Mouse (Mus musculus) myocyte (in vitro differentiated cells): ENCODE measurements at regions not wholly inside any gene's neighbourhood (a gene's known extent, or its start where the extent isn't known, plus 50 kb on each side); places are given as distances from the start of the nearest gene placed in this dataset.

Experiments used
- H3K27me3 ChIP-seq: one replicate; pipeline ENCODE4 v1.6.1; 2011; ENCODE audit not compliant: control insufficient read depth, insufficient read depth, insufficient read length
- H3K36me3 ChIP-seq: one replicate; pipeline ENCODE4 v1.6.1; 2011; ENCODE audit not compliant: control insufficient read depth, insufficient read depth
- H3K4me2 ChIP-seq: one replicate; pipeline ENCODE4 v1.6.1; 2011; ENCODE audit warnings: low read depth, control low read depth
- H3K4me3 ChIP-seq: one replicate; pipeline ENCODE4 v1.5.1; 2011; ENCODE audit warnings: mild to moderate bottlenecking, control low read depth, moderate library complexity
- H3K79me2 ChIP-seq: one replicate; pipeline ENCODE4 v1.6.1; 2011; ENCODE audit not compliant: control insufficient read depth, insufficient read depth
- H3ac ChIP-seq: one replicate; pipeline ENCODE4 v1.6.1; 2011; ENCODE audit not compliant: control insufficient read depth, insufficient read length
- CEBPB ChIP-seq: IDR thresholded peaks from 2 replicates; pipeline ENCODE4 v1.6.1; 2011; ENCODE audit warnings: mild to moderate bottlenecking, moderate library complexity; ENCODE audit not compliant: poor library complexity, insufficient read depth, severe bottlenecking
- E2F4 ChIP-seq: IDR thresholded peaks from one replicate; pipeline ENCODE4 v1.6.1; 2011; ENCODE audit warnings: mild to moderate bottlenecking, control low read depth, moderate library complexity; ENCODE audit not compliant: insufficient read depth
- MAX ChIP-seq: IDR thresholded peaks from one replicate; pipeline ENCODE4 v1.6.1; 2011; ENCODE audit warnings: low read depth, mild to moderate bottlenecking, control low read depth
- MYOD1 ChIP-seq, 3 experiments: IDR thresholded peaks; one replicate each; pipeline ENCODE4 v1.6.1; 2011; ENCODE audit warnings: control low read depth in 2 of 3, low read depth in 2 of 3, mild to moderate bottlenecking in 2 of 3, moderate library complexity in 1 of 3; ENCODE audit not compliant: insufficient read length in 2 of 3, control insufficient read depth in 1 of 3
- MYOG ChIP-seq, 3 experiments: IDR thresholded peaks; one replicate each; pipeline ENCODE4 v1.6.1; 2011; ENCODE audit warnings: control low read depth in 2 of 3, low read depth in 2 of 3, mild to moderate bottlenecking in 2 of 3; ENCODE audit not compliant: insufficient read length in 2 of 3, control insufficient read depth in 1 of 3, insufficient read depth in 1 of 3
- POLR2A ChIP-seq: IDR thresholded peaks from one replicate; pipeline ENCODE4 v1.6.1; 2011; ENCODE audit warnings: low read depth, mild to moderate bottlenecking, control low read depth, moderate library complexity; ENCODE audit not compliant: insufficient read length
- POLR2AphosphoS2 ChIP-seq: IDR thresholded peaks from one replicate; pipeline ENCODE4 v1.6.1; 2011; ENCODE audit warnings: low read depth, control low read depth; ENCODE audit not compliant: insufficient read length
- REST ChIP-seq: IDR thresholded peaks from one replicate; pipeline ENCODE4 v1.6.1; 2011; ENCODE audit warnings: mild to moderate bottlenecking, control low read depth, moderate library complexity; ENCODE audit not compliant: insufficient read depth, insufficient read length
- SRF ChIP-seq: IDR thresholded peaks from one replicate; pipeline ENCODE4 v1.6.1; 2011; ENCODE audit warnings: low read depth; ENCODE audit not compliant: control insufficient read depth, insufficient read length
- TCF12 ChIP-seq: IDR thresholded peaks from one replicate; pipeline ENCODE4 v1.6.1; 2011; ENCODE audit warnings: mild to moderate bottlenecking, control low read depth; ENCODE audit not compliant: poor library complexity, insufficient read depth, severe bottlenecking
- TCF3 ChIP-seq: IDR thresholded peaks from one replicate; pipeline ENCODE4 v1.6.1; 2011; ENCODE audit warnings: low read depth, control low read depth; ENCODE audit not compliant: insufficient read length
- USF1 ChIP-seq: IDR thresholded peaks from one replicate; pipeline ENCODE4 v1.6.1; 2011; ENCODE audit warnings: low read depth, mild to moderate bottlenecking, control low read depth, moderate library complexity

GRCm38 (mm10) chr1:61137954-61138353 is 160.2 kb downstream of the Icos start:
- Histone ChIP-seq H3K27me3 (no peaks in the 10 kb centered on the region), H3K4me3 (no peak overlapping the region), H3K4me2 (no peak overlapping the region), H3K36me3 (no peaks in the 10 kb centered on the region), H3ac (no peak overlapping the region), H3K79me2 (no peaks in the 10 kb centered on the region)
- TF ChIP-seq CEBPB, result no peak

DNA sequence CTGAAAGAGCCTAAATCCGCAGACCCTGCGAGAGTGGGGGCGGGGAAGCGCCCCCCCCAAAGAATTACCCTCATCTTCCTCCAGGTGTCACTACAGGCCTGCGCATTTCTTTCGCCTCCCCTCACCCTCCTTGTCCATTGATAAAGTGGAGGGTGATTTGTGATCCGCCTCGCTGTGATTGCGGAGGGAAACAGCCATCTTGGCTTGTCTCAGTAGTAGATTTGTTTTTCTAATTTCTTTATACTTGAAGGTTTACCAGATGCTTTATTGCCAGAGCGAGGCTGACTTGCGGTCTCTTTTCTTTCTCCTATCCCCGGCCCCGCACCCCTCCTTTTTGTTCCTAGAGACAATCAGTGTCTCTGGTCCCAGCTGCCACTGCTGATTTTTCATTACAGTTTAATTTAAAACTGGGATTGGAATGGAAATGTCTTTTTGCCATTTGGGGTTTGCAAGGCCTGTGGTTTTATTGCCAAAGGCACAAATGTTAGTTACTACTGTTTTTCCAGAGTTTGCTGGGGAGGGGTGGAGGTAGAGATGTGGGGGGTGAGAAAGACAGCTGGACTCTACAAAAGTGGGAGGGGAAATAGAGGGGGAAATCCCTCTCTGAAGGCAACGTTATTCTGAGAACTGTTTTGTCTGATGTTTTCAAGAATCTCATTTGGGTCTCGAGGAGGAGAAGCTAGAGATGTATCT is 161.7 kb downstream of the Icos start:
- no peak for TF ChIP-seq SRF
- no peak for TF ChIP-seq REST
- no peak for TF ChIP-seq MAX
- TF ChIP-seq POLR2AphosphoS2, result no peak
- no peak for TF ChIP-seq MYOG (IDR thresholded peaks at IDR 0.05; ENCODE audit: control insufficient read depth in 1 of 3, insufficient read depth in 1 of 3, insufficient read length in 2 of 3, low read depth in 2 of 3)
- no peak for TF ChIP-seq POLR2A
- no peak for TF ChIP-seq TCF12
- TF ChIP-seq CEBPB, result no peak
- TF ChIP-seq TCF3, result no peak
- TF ChIP-seq MYOD1 (IDR thresholded peaks at IDR 0.05; ENCODE audit: control insufficient read depth in 1 of 3, insufficient read length in 2 of 3, low read depth in 2 of 3), result no peak
- TF ChIP-seq USF1, result no peak
- no peak for TF ChIP-seq E2F4
- no peak overlapping the region for H3K4me2 ChIP-seq
- H3K4me3 ChIP-seq, result no peak overlapping the region
- H3K36me3 ChIP-seq, result no peaks in the 10 kb centered on the region
- no peaks in the 10 kb centered on the region for H3K79me2 ChIP-seq
- no peaks in the 10 kb centered on the region for H3K27me3 ChIP-seq
- no peak overlapping the region for H3ac ChIP-seq

DNA sequence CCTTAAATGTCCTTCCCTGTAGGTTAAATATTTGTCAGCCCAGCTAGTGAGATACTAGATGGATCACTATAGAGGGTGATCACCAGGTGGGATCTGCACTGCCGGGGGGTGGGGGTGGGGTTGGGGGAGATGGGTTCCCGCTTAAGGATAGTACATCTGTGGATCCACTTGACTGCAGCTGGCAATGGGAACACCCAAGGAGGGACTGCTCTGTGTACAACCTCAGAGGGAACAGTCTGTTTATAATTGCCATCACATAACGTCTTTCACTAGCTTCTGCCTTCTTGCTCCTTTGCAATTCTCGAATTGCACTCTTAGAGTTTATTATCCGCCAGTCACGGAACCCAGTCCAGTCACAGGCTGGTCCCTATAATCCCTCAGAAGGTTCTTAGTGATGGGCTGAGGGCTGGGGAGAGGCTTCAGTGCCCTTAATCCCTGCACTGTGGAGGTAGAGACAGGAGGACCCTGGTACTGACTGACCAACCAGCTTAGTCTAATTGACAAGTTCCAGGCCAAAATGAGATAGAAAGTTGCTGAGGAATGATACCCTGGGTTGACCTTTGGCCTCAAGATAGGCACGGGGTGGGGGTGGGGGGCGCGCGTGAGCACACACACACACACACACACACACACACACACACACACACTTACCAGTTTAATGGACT is 162.4 kb downstream of the Icos start:
- Histone ChIP-seq H3K36me3 (no peaks in the 10 kb centered on the region), H3K27me3 (no peaks in the 10 kb centered on the region), H3ac (no peak overlapping the region), H3K4me3 (no peak overlapping the region), H3K79me2 (no peaks in the 10 kb centered on the region), H3K4me2 (no peak overlapping the region)
- TF ChIP-seq TCF3 (no peak), MYOD1 (IDR thresholded peaks at IDR 0.05; ENCODE audit: control insufficient read depth in 1 of 3, insufficient read length in 2 of 3, low read depth in 2 of 3) (no peak), SRF (no peak), TCF12 (no peak), E2F4 (no peak), POLR2AphosphoS2 (no peak), REST (no peak), MYOG (IDR thresholded peaks at IDR 0.05; ENCODE audit: control insufficient read depth in 1 of 3, insufficient read depth in 1 of 3, insufficient read length in 2 of 3, low read depth in 2 of 3) (no peak), MAX (no peak), POLR2A (no peak), USF1 (no peak), CEBPB (no peak)

DNA sequence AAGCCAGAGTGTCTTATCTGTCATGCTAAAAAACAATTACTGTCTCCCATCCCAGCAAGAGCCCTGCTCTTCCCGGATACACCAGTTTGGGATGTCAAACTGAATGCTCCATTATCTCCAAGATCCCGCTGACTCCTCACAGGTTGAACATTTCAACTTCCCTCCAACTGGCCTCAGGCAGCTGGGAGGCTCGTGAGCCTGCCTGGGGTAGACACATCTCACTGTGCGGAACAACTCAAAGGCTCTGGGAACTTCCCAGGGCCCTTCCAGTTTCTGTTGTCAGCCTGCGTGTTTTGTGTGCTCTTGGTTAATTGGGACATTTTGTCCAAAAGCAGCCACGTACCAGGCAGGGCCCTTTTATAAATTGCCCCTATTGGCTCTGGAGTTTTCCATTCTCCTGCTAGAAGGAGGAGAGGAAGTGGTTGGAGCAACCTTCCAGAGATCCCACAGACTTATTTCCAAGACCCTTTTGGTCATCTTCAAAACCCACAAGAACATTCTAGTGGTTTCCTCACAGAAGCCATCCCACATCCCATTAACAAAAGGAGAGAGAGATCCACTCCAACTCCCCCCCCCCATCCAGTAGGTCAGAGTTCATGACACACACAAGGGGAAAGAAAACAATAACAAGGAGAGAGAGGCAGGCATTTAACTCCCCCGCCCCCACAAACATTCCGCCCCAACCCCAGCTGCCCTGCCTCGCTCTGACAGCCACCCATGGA is 163.3 kb downstream of the Icos start:
- H3K36me3 ChIP-seq, result no peaks in the 10 kb centered on the region
- no peaks in the 10 kb centered on the region for H3K27me3 ChIP-seq
- no peaks in the 10 kb centered on the region for H3K79me2 ChIP-seq
- TF ChIP-seq POLR2A (no peak), MYOD1 (IDR thresholded peaks at IDR 0.05; ENCODE audit: control insufficient read depth in 1 of 3, insufficient read length in 2 of 3, low read depth in 2 of 3) (no peak), CEBPB (no peak), MYOG (IDR thresholded peaks at IDR 0.05; ENCODE audit: control insufficient read depth in 1 of 3, insufficient read depth in 1 of 3, insufficient read length in 2 of 3, low read depth in 2 of 3) (no peak), TCF3 (no peak), TCF12 (no peak), E2F4 (no peak), REST (no peak), SRF (no peak), USF1 (no peak), MAX (no peak), POLR2AphosphoS2 (no peak)
- H3ac ChIP-seq, result no peak overlapping the region
- peak overlapping the region; percentile 80 for H3K4me2 ChIP-seq
- H3K4me3 ChIP-seq, result no peak overlapping the region

- no peak for TF ChIP-seq E2F4
- no peak for TF ChIP-seq MAX
- no peak for TF ChIP-seq CEBPB
- TF ChIP-seq POLR2A, result no peak
- TF ChIP-seq SRF, result no peak
- no peak overlapping the region for H3ac ChIP-seq
- no peaks in the 10 kb centered on the region for H3K79me2 ChIP-seq
- no peaks in the 10 kb centered on the region for H3K27me3 ChIP-seq
- peak overlapping the region; percentile 80 for H3K4me2 ChIP-seq
- no peak overlapping the region for H3K4me3 ChIP-seq
- no peaks in the 10 kb centered on the region for H3K36me3 ChIP-seq
These were observed 163.8 kb downstream of the Icos start for GRCm38 (mm10) chr1:61141592-61141930.
